Mouse (Mus musculus) liver, embryonic 14.5 days (tissue): ENCODE data around the gene Tgfbr3. TPM values are rescaled to one million over a fixed set of nuclear protein-coding genes. Genes with fewer than 3 reads are reported as not detected.

Source experiments
- ATAC-seq: fragments of 200-750 bp; cut with Nextera tagmentation; 2 replicates; pipeline ENCODE4 v1.8.0; 2017; ENCODE audit warnings: moderate number of reproducible peaks, mild to moderate bottlenecking, moderate library complexity; ENCODE audit not compliant: insufficient read depth
- DNase-seq, 3 experiments: peaks; one replicate each; pipeline ENCODE4 v3.0.0-alpha.2; 2012 to 2013; ENCODE audit warnings: low read depth in 3 of 3, low spot score in 3 of 3
- H3K27ac ChIP-seq: fragments of 300-500 bp; sonication (generic); 2 replicates; pipeline ENCODE4 v1.5.1; 2014; ENCODE audit warnings: moderate library complexity, mild to moderate bottlenecking, control low read depth, inconsistent platforms
- H3K27me3 ChIP-seq: fragments of 300-500 bp; sonication (generic); 2 replicates; pipeline ENCODE4 v1.6.1; 2014; ENCODE audit warnings: mild to moderate bottlenecking, low read length, moderate library complexity; ENCODE audit not compliant: control insufficient read depth, insufficient read depth
- H3K36me3 ChIP-seq: fragments of 300-500 bp; sonication (generic); replicated peaks from 2 replicates; pipeline ENCODE4 v1.6.1; 2014; ENCODE audit warnings: low read depth; ENCODE audit not compliant: control insufficient read depth, insufficient read depth
- H3K4me1 ChIP-seq, 2 experiments: fragments of 200-500 bp in 1 of 2; fragments of 300-500 bp in 1 of 2; sonication (generic) in 1 of 2; replicated peaks; 2 replicates each; pipeline ENCODE4 v1.6.1; 2012 to 2014; ENCODE audit warnings: antibody characterized with exemption in 1 of 2, inconsistent platforms in 1 of 2, low read length in 1 of 2; ENCODE audit not compliant: control insufficient read depth in 2 of 2, insufficient read depth in 2 of 2
- H3K4me2 ChIP-seq: fragments of 300-500 bp; sonication (generic); 2 replicates; pipeline ENCODE4 v1.6.1; 2014; ENCODE audit warnings: low read depth, mild to moderate bottlenecking, control low read depth, moderate library complexity
- H3K4me3 ChIP-seq, 2 experiments: fragments of 200-500 bp in 1 of 2; fragments of 300-500 bp in 1 of 2; sonication (generic) in 1 of 2; 2 replicates each; pipeline ENCODE4 v1.5.1; 2012 to 2014; ENCODE audit warnings: low read depth in 2 of 2, low read length in 2 of 2, mild to moderate bottlenecking in 2 of 2, control low read depth in 1 of 2, inconsistent platforms in 1 of 2, moderate library complexity in 1 of 2; ENCODE audit not compliant: insufficient read depth in 1 of 2
- H3K9ac ChIP-seq: fragments of 300-500 bp; sonication (generic); replicated peaks from 2 replicates; pipeline ENCODE4 v1.6.1; 2014; ENCODE audit warnings: mild to moderate bottlenecking, control low read depth, moderate library complexity
- H3K9me3 ChIP-seq: fragments of 300-500 bp; sonication (generic); 2 replicates; pipeline ENCODE4 v1.6.1; 2016; ENCODE audit warnings: low read length, mixed read lengths; ENCODE audit not compliant: control insufficient read depth
- CTCF ChIP-seq: IDR thresholded peaks from 2 replicates; pipeline ENCODE4 v1.5.1; 2016; ENCODE audit warnings: antibody characterized with exemption, low read depth, control low read depth
- EP300 ChIP-seq: IDR thresholded peaks from 2 replicates; pipeline ENCODE4 v1.6.1; 2016; ENCODE audit warnings: antibody characterized with exemption, low read depth
- WGBS: fragments of 180-500 bp; shearing (Covaris S2); extraction: QIAGEN DNeasy Blood & Tissue Kit; methylation state at CpG from one replicate; pipeline ENCODE4 v1.1.7; 2014; ENCODE audit not compliant: insufficient replicate concordance; 5-methylcytosine and 5-hydroxymethylcytosine counted together
- polyA plus RNA-seq, 2 experiments: library from polyadenylated mRNA; depleted of rRNA in 1 of 2; stranded (reverse) in 1 of 2; unstranded in 1 of 2; fragments of >200 nt; fragmentation: Nextera tagmentation in 1 of 2; extraction: Ambion mirVana in 1 of 2; gene quantifications; 2 replicates each; pipeline versions ENCODE4 v1.2.1 to v1.2.3; 2012 to 2014

Tgfbr3 gene
- polyA plus RNA-seq, 2 experiments: 4.3 to 7.5 TPM

GRCm38 (mm10) chr5:107087291-107087690 is 202.1 kb downstream of the Tgfbr3 start:
- ATAC-seq (no peak), DNase-seq (no peak)
- no peak overlapping the region for H3K4me2 ChIP-seq
- no peaks in the 10 kb centered on the region for H3K27me3 ChIP-seq
- H3K9ac ChIP-seq: no peak overlapping the region
- no peaks in the 10 kb centered on the region for H3K9me3 ChIP-seq
- no peaks in the 10 kb centered on the region for H3K36me3 ChIP-seq
- TF ChIP-seq EP300 (no peak), CTCF (no peak)
- H3K27ac ChIP-seq: no peak overlapping the region
- H3K4me1 ChIP-seq: 0 out of 4 replicates have a peak, but pooled peaks cover 0 to 2% of the 10 kb centered on the region in 2 experiments
- WGBS: 39% methylated on average over 2 of the region's 2 CpGs
- no peak overlapping the region for H3K4me3 ChIP-seq

DNA sequence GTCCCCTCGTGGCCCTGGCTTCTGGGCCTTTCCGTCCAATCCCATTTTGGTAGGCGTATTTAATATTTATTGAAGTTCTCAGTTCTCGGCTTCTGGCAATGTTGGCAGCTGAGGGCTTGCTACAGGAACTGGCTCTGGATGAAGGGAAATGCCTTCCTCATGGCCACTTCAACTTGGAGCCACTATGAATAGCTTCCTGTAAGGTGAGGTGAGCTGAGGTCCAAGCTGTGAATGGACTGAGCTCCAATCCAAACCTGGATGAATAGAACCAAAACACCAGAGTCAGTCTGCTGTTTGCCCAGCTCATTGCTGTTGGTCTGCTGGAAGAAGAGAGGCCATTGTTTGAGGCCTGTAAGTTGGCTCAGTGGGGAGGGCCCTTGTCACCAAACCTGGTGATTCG is 203.3 kb downstream of the Tgfbr3 start:
- 64% methylated on average over 5 of the region's 5 CpGs for WGBS
- Histone ChIP-seq H3K27me3 (no peaks in the 10 kb centered on the region), H3K36me3 (no peaks in the 10 kb centered on the region), H3K9ac (no peak overlapping the region), H3K4me3 (no peak overlapping the region), H3K27ac (no peak overlapping the region), H3K9me3 (no peaks in the 10 kb centered on the region), H3K4me2 (no peak overlapping the region), H3K4me1 (no peaks in the 10 kb centered on the region; a peak in 1 of 4 replicates)
- DNase-seq (no peak), ATAC-seq (no peak)
- no peak for TF ChIP-seq CTCF
- no peak for TF ChIP-seq EP300

DNA sequence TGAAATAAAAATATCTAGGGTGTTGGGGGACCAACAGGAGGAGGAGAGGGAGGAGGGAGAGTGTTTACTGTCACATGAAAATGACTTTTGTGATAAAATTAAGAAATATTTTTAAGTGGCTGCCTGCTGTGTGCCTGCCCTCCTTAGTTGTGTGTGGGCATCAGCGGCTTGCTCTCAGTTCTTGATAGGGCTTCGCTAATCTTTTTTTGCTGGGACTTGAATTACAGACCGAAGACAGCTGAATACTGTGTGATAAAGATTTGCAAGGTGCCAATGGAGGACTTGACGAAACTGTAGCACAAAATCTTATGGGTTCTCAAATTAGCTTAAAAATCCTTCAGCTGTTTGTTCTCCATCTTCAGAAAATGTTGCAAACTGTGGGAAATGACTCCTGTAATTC is 205.0 kb downstream of the Tgfbr3 start:
- Histone ChIP-seq H3K27me3 (no peaks in the 10 kb centered on the region), H3K4me1 (peaks cover 0 to under 1% of the 10 kb centered on the region in 2 experiments; a peak in 2 of 4 replicates), H3K9ac (no peak overlapping the region), H3K27ac (no peak overlapping the region), H3K4me3 (no peak overlapping the region), H3K4me2 (no peak overlapping the region), H3K36me3 (no peaks in the 10 kb centered on the region), H3K9me3 (no peaks in the 10 kb centered on the region)
- no peak for ATAC-seq
- WGBS: 36% methylated on average over 4 of the region's 4 CpGs
- DNase-seq: no peak
- no peak for TF ChIP-seq CTCF
- TF ChIP-seq EP300: no peak

DNA sequence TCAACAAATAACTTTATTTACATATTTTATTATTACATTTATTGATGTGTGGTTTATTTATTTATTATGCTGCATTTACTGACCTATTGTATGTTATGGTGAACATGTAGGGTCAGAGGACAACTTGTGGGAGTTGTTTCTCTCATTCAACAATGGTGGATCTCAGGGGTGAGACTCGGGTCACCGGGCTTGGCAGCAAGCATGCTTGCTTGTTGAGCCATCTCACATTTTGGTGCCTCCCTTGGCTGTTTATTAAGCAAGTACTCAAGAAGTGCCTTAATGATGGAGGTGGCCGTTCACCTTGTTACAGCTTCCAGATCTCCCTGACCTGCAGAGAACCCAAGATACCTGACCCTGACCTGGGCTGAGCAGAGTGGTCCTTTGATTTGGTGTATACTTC is 207.4 kb downstream of the Tgfbr3 start:
- no peak for TF ChIP-seq EP300
- TF ChIP-seq CTCF: no peak
- Histone ChIP-seq H3K9me3 (no peaks in the 10 kb centered on the region), H3K27ac (no peak overlapping the region), H3K9ac (no peak overlapping the region), H3K4me1 (peaks cover 0 to 2% of the 10 kb centered on the region in 2 experiments; a peak in 2 of 4 replicates), H3K4me3 (no peak overlapping the region), H3K27me3 (no peaks in the 10 kb centered on the region), H3K36me3 (no peaks in the 10 kb centered on the region), H3K4me2 (no peak overlapping the region)
- no peak for DNase-seq
- ATAC-seq: no peak
- 54% methylated on average over 3 of the region's 3 CpGs for WGBS

DNA sequence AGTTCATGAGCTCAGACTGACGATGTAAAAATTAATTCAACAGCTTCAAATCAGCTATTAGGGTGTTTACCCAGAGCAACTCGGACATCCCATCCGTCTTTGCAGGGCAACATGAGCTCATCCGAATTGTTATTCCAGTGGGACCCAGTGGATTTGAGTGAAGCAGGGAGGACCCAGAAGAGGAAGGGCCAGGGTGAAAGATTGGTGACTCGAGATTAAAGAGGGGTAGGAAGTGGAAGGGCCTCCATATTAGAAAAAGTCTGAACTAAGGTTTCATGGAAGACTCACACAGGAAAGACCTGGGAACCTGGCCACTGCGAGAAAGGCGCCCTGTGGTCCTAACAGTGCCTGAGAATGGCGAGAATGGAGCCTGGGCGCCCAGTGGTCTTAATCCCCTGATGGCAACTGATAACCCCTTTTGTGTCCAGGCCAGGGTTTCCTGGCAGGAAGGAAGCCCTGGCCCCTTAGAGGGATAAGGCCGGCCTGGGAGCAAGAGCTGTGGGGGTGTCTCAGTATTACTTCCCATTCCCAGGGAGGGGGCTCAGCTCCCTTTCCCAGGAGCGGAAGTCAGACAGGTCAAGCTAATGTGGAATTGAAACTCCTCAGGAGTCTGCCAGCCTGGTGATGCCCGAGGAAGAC is 208.3 kb downstream of the Tgfbr3 start:
- ATAC-seq: no peak
- Histone ChIP-seq H3K27me3 (no peaks in the 10 kb centered on the region), H3K9me3 (no peaks in the 10 kb centered on the region), H3K9ac (no peak overlapping the region), H3K4me2 (no peak overlapping the region), H3K4me3 (no peak overlapping the region), H3K4me1 (peaks cover 0 to 2% of the 10 kb centered on the region in 2 experiments; a peak in 2 of 4 replicates), H3K36me3 (no peaks in the 10 kb centered on the region), H3K27ac (no peak overlapping the region)
- TF ChIP-seq CTCF: no peak
- 36% methylated on average over 12 of the region's 12 CpGs for WGBS
- DNase-seq: no peak
